Mouse (Mus musculus): ENCODE measurements around the gene Ctnnd2. TPM values are rescaled to one million over a fixed set of nuclear protein-coding genes. Genes with fewer than 3 reads are reported as not detected.

The Ctnnd2 gene
- total and polyA plus RNA-seq, 2 experiments from 2014 or later: not detected

- no peaks in the 10 kb centered on the region for H3K27me3 ChIP-seq (ENCODE audit: control insufficient read depth, insufficient read depth, low read length)
- H3K4me2 ChIP-seq (ENCODE audit: low read depth, low read length): no peak overlapping the region
- no peaks in the 10 kb centered on the region for H3K36me3 ChIP-seq (replicated peaks; ENCODE audit: control insufficient read depth, insufficient read depth, low read length)
- TF ChIP-seq CTCF (IDR thresholded peaks at IDR 0.05; ENCODE audit: low read depth) (no peak), EP300 (IDR thresholded peaks at IDR 0.05; ENCODE audit: low read depth) (no peak)
- 74% methylated on average over 1 of the region's 1 CpGs for WGBS
- no peaks in the 10 kb centered on the region for H3K4me1 ChIP-seq (ENCODE audit: control insufficient read depth, insufficient read depth)
- DNase-seq (ENCODE audit: low spot score) (no peak), ATAC-seq (ENCODE audit: insufficient read depth, low read depth) (no peak)
- H3K27ac ChIP-seq (ENCODE audit: low read depth): no peak overlapping the region
- H3K9ac ChIP-seq (replicated peaks; ENCODE audit: low read depth, low read length): no peak overlapping the region
- no peaks in the 10 kb centered on the region for H3K9me3 ChIP-seq (replicated peaks; ENCODE audit: control insufficient read depth, low read length)
- H3K4me3 ChIP-seq (ENCODE audit: low read depth, low read length): no peak overlapping the region
Measured at GRCm38 (mm10) chr15:30694286-30694685, 521.9 kb downstream of the Ctnnd2 start.

GRCm38 (mm10) chr15:30695859-30696258, 523.5 kb downstream of the Ctnnd2 start:
- no peaks in the 10 kb centered on the region for H3K4me1 ChIP-seq (ENCODE audit: control insufficient read depth, insufficient read depth)
- H3K27me3 ChIP-seq (ENCODE audit: control insufficient read depth, insufficient read depth, low read length): no peaks in the 10 kb centered on the region
- 55% methylated on average over 6 of the region's 6 CpGs for WGBS
- DNase-seq (ENCODE audit: low spot score) (no peak), ATAC-seq (ENCODE audit: insufficient read depth, low read depth) (no peak)
- H3K9ac ChIP-seq (replicated peaks; ENCODE audit: low read depth, low read length): no peak overlapping the region
- H3K36me3 ChIP-seq (replicated peaks; ENCODE audit: control insufficient read depth, insufficient read depth, low read length): no peaks in the 10 kb centered on the region
- H3K27ac ChIP-seq (ENCODE audit: low read depth): no peak overlapping the region
- H3K9me3 ChIP-seq (replicated peaks; ENCODE audit: control insufficient read depth, low read length): no peaks in the 10 kb centered on the region
- no peak overlapping the region for H3K4me3 ChIP-seq (ENCODE audit: low read depth, low read length)
- no peak for TF ChIP-seq EP300 (IDR thresholded peaks at IDR 0.05; ENCODE audit: low read depth)
- no peak for TF ChIP-seq CTCF (IDR thresholded peaks at IDR 0.05; ENCODE audit: low read depth)
- H3K4me2 ChIP-seq (ENCODE audit: low read depth, low read length): no peak overlapping the region

GRCm38 (mm10) chr15:30697356-30697755, 525.0 kb downstream of the Ctnnd2 start:
- 77% methylated on average over 5 of the region's 5 CpGs for WGBS
- no peak overlapping the region for H3K4me2 ChIP-seq (ENCODE audit: low read depth, low read length)

DNA sequence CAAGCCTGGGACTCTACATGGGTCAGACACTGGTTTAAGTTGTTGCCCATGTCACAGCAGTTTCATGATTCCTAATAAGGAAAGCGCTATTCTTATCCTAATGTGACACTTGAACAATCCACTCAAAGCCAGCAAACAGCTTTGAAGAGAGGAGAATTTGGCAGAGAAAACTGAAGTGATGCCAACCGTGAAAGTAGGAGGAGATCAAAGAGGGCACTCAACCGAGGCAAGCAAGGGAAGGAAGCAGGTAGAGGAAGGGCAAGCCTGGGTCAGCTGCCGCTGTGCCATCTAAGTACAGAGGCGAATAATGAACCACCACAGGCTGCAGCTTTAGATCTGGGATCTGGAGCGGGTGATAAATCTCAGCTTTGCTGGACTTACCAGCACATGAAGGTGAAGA, 528.4 kb downstream of the Ctnnd2 start:
- H3K36me3 ChIP-seq (replicated peaks; ENCODE audit: control insufficient read depth, insufficient read depth, low read length): no peaks in the 10 kb centered on the region
- no peak overlapping the region for H3K27ac ChIP-seq (ENCODE audit: low read depth)
- TF ChIP-seq EP300 (IDR thresholded peaks at IDR 0.05; ENCODE audit: low read depth): no peak
- TF ChIP-seq CTCF (IDR thresholded peaks at IDR 0.05; ENCODE audit: low read depth): no peak
- no peaks in the 10 kb centered on the region for H3K27me3 ChIP-seq (ENCODE audit: control insufficient read depth, insufficient read depth, low read length)
- no peak overlapping the region for H3K4me2 ChIP-seq (ENCODE audit: low read depth, low read length)
- no peak overlapping the region for H3K4me3 ChIP-seq (ENCODE audit: low read depth, low read length)
- peak; percentile 73 for DNase-seq (ENCODE audit: low spot score)
- no peak overlapping the region for H3K9ac ChIP-seq (replicated peaks; ENCODE audit: low read depth, low read length)
- peak; percentile 71 for ATAC-seq (ENCODE audit: insufficient read depth, low read depth)
- H3K4me1 ChIP-seq (ENCODE audit: control insufficient read depth, insufficient read depth): no peaks in the 10 kb centered on the region
- H3K9me3 ChIP-seq (replicated peaks; ENCODE audit: control insufficient read depth, low read length): no peaks in the 10 kb centered on the region
- WGBS: 37% methylated on average over 6 of the region's 6 CpGs

More at GRCm38 (mm10) chr15:30697356-30697755, 525.0 kb downstream of the Ctnnd2 start:
- Histone ChIP-seq H3K9me3 (replicated peaks; ENCODE audit: control insufficient read depth, low read length) (no peaks in the 10 kb centered on the region), H3K27me3 (ENCODE audit: control insufficient read depth, insufficient read depth, low read length) (no peaks in the 10 kb centered on the region), H3K9ac (replicated peaks; ENCODE audit: low read depth, low read length) (no peak overlapping the region), H3K27ac (ENCODE audit: low read depth) (no peak overlapping the region), H3K36me3 (replicated peaks; ENCODE audit: control insufficient read depth, insufficient read depth, low read length) (no peaks in the 10 kb centered on the region), H3K4me3 (ENCODE audit: low read depth, low read length) (no peak overlapping the region), H3K4me1 (ENCODE audit: control insufficient read depth, insufficient read depth) (no peaks in the 10 kb centered on the region)
- no peak for TF ChIP-seq CTCF (IDR thresholded peaks at IDR 0.05; ENCODE audit: low read depth)
- no peak for TF ChIP-seq EP300 (IDR thresholded peaks at IDR 0.05; ENCODE audit: low read depth)
- ATAC-seq (ENCODE audit: insufficient read depth, low read depth): no peak
- DNase-seq (ENCODE audit: low spot score): no peak

GRCm38 (mm10) chr15:30701592-30701991, 529.2 kb downstream of the Ctnnd2 start:
- H3K4me3 ChIP-seq (ENCODE audit: low read depth, low read length): no peak overlapping the region
- H3K27me3 ChIP-seq (ENCODE audit: control insufficient read depth, insufficient read depth, low read length): no peaks in the 10 kb centered on the region
- 83% methylated on average over 5 of the region's 5 CpGs for WGBS
- no peaks in the 10 kb centered on the region for H3K9me3 ChIP-seq (replicated peaks; ENCODE audit: control insufficient read depth, low read length)
- no peak for TF ChIP-seq EP300 (IDR thresholded peaks at IDR 0.05; ENCODE audit: low read depth)
- TF ChIP-seq CTCF (IDR thresholded peaks at IDR 0.05; ENCODE audit: low read depth): no peak
- H3K4me2 ChIP-seq (ENCODE audit: low read depth, low read length): no peak overlapping the region
- no peaks in the 10 kb centered on the region; the same call in 1 of the 2 replicates for H3K4me1 ChIP-seq (ENCODE audit: control insufficient read depth, insufficient read depth)
- no peaks in the 10 kb centered on the region for H3K36me3 ChIP-seq (replicated peaks; ENCODE audit: control insufficient read depth, insufficient read depth, low read length)
- no peak overlapping the region for H3K27ac ChIP-seq (ENCODE audit: low read depth)
- no peak overlapping the region for H3K9ac ChIP-seq (replicated peaks; ENCODE audit: low read depth, low read length)
- ATAC-seq (ENCODE audit: insufficient read depth, low read depth) (no peak), DNase-seq (ENCODE audit: low spot score) (no peak)

DNA sequence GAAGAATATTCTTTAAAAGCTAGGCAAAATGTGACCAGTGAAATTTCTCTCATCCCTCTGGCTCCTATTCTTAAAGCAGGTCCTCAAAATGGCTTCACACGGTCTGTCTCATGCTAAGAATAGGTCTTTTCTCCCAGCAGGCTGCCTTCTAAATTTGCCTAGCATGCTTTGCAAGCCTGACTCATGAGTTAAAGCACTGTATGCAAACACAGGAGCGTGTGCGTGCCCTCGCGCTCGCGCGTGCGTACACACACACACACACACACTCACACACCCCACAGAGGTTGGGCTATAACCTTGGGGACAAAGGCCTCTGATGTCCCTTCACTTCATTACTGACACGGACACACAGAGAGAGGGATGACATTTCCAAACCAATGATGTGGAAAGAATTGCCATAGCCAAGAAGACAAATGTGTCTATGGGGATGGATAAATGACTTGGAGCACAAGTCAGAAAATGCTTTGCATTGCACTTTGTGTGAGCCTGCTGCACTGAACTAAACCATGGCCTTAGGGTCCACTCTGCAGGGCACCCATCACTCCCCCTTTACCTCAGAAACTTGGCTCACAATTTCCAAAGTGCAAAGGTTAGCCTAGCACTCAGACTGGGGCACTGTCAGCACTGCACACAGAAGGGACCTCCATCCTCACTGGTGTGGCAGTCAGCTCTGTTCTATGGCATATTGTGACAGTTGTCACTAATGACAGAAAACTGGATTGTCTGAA, 536.8 kb downstream of the Ctnnd2 start:
- 83% methylated on average over 10 of the region's 10 CpGs for WGBS
- no peak overlapping the region for H3K4me2 ChIP-seq (ENCODE audit: low read depth, low read length)
- no peak overlapping the region for H3K4me3 ChIP-seq (ENCODE audit: low read depth, low read length)
- DNase-seq (ENCODE audit: low spot score) (no peak), ATAC-seq (ENCODE audit: insufficient read depth, low read depth) (no peak)
- H3K36me3 ChIP-seq (replicated peaks; ENCODE audit: control insufficient read depth, insufficient read depth, low read length): no peaks in the 10 kb centered on the region
- no peaks in the 10 kb centered on the region; the same call in 1 of the 2 replicates for H3K4me1 ChIP-seq (ENCODE audit: control insufficient read depth, insufficient read depth)
- no peak overlapping the region for H3K9ac ChIP-seq (replicated peaks; ENCODE audit: low read depth, low read length)
- no peaks in the 10 kb centered on the region for H3K9me3 ChIP-seq (replicated peaks; ENCODE audit: control insufficient read depth, low read length)
- TF ChIP-seq EP300 (IDR thresholded peaks at IDR 0.05; ENCODE audit: low read depth): no peak
- TF ChIP-seq CTCF (IDR thresholded peaks at IDR 0.05; ENCODE audit: low read depth): no peak
- no peaks in the 10 kb centered on the region for H3K27me3 ChIP-seq (ENCODE audit: control insufficient read depth, insufficient read depth, low read length)
- no peak overlapping the region for H3K27ac ChIP-seq (ENCODE audit: low read depth)

Measured in heart, postnatal 0 days (tissue).